Mouse (Mus musculus): ENCODE measurements around the gene Polr3h. TPM values are rescaled to one million over a fixed set of nuclear protein-coding genes. Genes with fewer than 3 reads are reported as not detected.
A peak's percentile ranks its signal among the peaks of the same experiment; 100 is the strongest.

Gene Polr3h
- polyA plus RNA-seq, 1 experiment, result 30.8 TPM

DNA sequence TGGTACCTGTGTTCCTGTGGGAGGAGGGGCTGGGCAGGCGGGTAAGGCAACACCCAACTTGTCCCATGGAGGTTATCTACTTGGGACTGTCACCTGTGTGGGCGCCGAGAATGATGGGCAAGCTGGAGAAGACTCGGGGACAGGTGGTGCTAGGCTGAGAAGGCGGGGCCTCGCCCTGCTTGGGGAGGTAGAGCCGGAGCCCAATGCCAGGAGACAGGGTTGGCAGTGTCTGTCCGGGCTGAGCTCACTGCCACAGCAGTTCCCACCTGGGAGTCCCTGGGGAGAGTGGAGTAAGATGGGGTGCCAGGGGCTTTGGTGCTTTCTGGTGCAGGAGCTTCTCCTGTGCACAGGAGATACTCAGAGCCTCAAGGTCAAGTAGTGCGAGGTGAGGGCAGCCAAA is 76.9 kb downstream of the Polr3h start:
- TF ChIP-seq POLR2A (IDR thresholded peaks at IDR 0.05; ENCODE audit: borderline replicate concordance, extremely low read depth, insufficient read depth, insufficient read length, poor library complexity, severe bottlenecking) (no peak), CTCF (IDR thresholded peaks at IDR 0.05; ENCODE audit: borderline replicate concordance, extremely low read depth, insufficient read depth, insufficient read length) (no peak)
- no peak for DNase-seq (ENCODE audit: low read depth)

GRCm38 (mm10) chr15:81848301-81848700 is 77.7 kb downstream of the Polr3h start:
- peak; percentile 47 for DNase-seq (ENCODE audit: low read depth)
- TF ChIP-seq POLR2A (IDR thresholded peaks at IDR 0.05; ENCODE audit: borderline replicate concordance, extremely low read depth, insufficient read depth, insufficient read length, poor library complexity, severe bottlenecking) (no peak), CTCF (IDR thresholded peaks at IDR 0.05; ENCODE audit: borderline replicate concordance, extremely low read depth, insufficient read depth, insufficient read length) (peak; percentile 67; the same call in 1 of the 2 replicates)

DNA sequence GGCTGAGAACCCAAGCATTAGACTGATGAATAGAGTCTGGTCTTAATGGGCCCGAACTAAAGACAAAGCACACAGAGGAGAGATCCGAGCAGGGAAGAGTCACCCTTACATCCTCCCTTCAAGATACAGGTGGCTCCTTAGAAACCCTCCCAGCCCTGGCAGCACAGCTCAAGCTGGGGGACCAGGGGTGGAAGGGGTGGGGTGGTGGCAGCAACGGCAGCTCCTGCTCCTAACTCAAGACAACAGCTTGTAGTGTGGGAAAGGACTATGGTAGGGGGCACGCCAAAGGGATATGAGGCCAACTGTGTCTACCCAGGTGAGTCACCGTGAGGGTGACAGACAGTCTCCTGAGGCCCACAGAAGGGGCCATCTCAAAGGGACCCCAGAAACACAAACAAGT is 78.2 kb downstream of the Polr3h start:
- no peak for DNase-seq (ENCODE audit: low read depth)
- TF ChIP-seq CTCF (IDR thresholded peaks at IDR 0.05; ENCODE audit: borderline replicate concordance, extremely low read depth, insufficient read depth, insufficient read length), result no peak
- no peak for TF ChIP-seq POLR2A (IDR thresholded peaks at IDR 0.05; ENCODE audit: borderline replicate concordance, extremely low read depth, insufficient read depth, insufficient read length, poor library complexity, severe bottlenecking)

DNA sequence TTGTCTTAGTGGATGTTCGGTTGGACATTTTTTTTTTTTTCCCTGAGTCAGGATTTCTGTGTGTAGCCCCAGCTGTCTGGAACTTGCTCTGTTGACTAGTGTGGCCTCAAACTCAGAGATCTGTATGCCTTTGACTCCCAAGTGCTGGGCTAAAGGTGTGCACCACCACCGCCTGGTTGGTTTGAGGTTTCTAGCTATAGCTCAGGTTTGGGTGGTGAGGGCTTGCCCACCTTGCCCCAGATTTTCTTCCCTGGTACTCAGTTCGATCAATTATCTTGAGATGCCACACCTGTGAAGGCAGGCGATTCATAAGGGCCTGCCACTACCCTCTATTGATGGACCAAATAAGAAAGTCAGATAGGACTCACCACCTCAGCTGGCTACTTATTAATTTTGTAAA is 78.9 kb downstream of the Polr3h start:
- TF ChIP-seq CTCF (IDR thresholded peaks at IDR 0.05; ENCODE audit: borderline replicate concordance, extremely low read depth, insufficient read depth, insufficient read length), result no peak
- no peak for TF ChIP-seq POLR2A (IDR thresholded peaks at IDR 0.05; ENCODE audit: borderline replicate concordance, extremely low read depth, insufficient read depth, insufficient read length, poor library complexity, severe bottlenecking)
- no peak for DNase-seq (ENCODE audit: low read depth)

GRCm38 (mm10) chr15:81846755-81847154 is 79.3 kb downstream of the Polr3h start:
- no peak for TF ChIP-seq CTCF (IDR thresholded peaks at IDR 0.05; ENCODE audit: borderline replicate concordance, extremely low read depth, insufficient read depth, insufficient read length)
- no peak for TF ChIP-seq POLR2A (IDR thresholded peaks at IDR 0.05; ENCODE audit: borderline replicate concordance, extremely low read depth, insufficient read depth, insufficient read length, poor library complexity, severe bottlenecking)
- no peak for DNase-seq (ENCODE audit: low read depth)

DNA sequence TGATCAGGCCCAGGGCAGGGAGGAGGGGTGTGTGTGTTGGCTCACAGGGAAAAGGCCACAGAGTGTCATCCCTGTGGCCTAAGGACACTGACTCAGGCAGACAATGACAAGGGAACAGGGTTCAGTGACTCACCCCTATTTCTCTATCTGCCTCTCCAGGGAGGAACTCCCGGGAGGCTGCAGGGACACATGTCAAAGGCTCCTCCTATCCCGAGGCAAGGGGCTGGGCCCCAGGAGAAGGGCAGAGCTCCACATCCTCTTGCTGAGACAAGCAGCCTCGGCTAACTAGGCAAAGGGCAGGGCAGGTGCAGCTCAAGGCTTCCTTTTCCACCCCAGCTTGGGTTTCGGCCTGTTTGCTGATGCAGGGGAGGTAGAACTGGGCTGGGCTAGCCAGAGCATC is 80.3 kb downstream of the Polr3h start:
- DNase-seq (ENCODE audit: low read depth), result no peak
- TF ChIP-seq POLR2A (IDR thresholded peaks at IDR 0.05; ENCODE audit: borderline replicate concordance, extremely low read depth, insufficient read depth, insufficient read length, poor library complexity, severe bottlenecking), result no peak
- no peak for TF ChIP-seq CTCF (IDR thresholded peaks at IDR 0.05; ENCODE audit: borderline replicate concordance, extremely low read depth, insufficient read depth, insufficient read length)

DNA sequence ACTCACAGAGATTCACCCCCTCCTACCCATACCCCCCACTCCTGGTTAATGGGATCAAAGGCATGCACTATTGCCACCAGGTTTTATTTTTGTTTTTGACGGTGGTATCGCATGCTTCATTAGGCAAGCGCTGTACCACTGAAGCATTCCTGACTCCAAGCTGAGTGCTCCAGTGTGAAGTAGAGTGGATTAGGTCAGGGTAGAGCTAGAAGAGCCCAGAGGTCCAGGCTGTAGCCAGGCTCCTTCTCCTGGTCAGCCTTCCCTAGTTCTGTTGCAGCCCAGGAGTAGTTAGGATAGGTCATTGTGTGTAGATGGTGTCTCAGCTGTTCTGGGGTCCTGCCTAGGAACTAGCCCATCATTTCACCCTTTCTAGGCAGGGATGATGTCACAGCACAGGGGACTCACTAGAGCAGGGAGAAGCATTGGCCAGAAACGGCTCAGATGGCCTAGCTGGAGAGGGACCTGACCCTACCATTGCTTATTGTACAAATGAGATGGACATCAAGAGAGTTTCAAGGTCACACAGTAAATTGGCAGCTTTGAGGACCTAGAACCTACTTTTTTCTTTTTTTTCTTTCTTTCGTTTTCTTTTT is 80.9 kb downstream of the Polr3h start:
- DNase-seq (ENCODE audit: low read depth), result no peak
- TF ChIP-seq CTCF (IDR thresholded peaks at IDR 0.05; ENCODE audit: borderline replicate concordance, extremely low read depth, insufficient read depth, insufficient read length), result no peak
- TF ChIP-seq POLR2A (IDR thresholded peaks at IDR 0.05; ENCODE audit: borderline replicate concordance, extremely low read depth, insufficient read depth, insufficient read length, poor library complexity, severe bottlenecking), result no peak

- no peak for TF ChIP-seq POLR2A (IDR thresholded peaks at IDR 0.05; ENCODE audit: borderline replicate concordance, extremely low read depth, insufficient read depth, insufficient read length, poor library complexity, severe bottlenecking)
- TF ChIP-seq CTCF (IDR thresholded peaks at IDR 0.05; ENCODE audit: borderline replicate concordance, extremely low read depth, insufficient read depth, insufficient read length), result no peak
- DNase-seq (ENCODE audit: low read depth), result no peak
Measured at GRCm38 (mm10) chr15:81842275-81842674, 83.8 kb downstream of the Polr3h start.

DNA sequence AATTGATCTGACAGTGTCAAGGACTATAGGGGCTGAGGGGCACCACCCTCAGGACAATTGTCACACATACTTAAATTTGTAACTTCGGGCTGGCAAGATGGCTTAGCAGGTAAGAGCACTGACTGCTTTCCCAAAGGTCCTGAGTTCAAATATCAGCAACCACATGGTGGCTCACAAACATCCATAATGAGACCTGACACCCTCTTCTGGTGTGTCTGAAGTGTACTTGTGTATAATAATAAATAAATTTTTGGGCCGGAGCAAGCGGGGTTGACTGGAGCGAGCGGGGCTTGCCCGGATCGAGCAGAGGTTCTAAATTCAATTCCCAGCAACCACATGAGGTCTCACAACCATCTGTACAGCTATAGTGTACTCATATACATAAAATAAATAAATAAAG is 85.7 kb downstream of the Polr3h start:
- TF ChIP-seq POLR2A (IDR thresholded peaks at IDR 0.05; ENCODE audit: borderline replicate concordance, extremely low read depth, insufficient read depth, insufficient read length, poor library complexity, severe bottlenecking), result no peak
- TF ChIP-seq CTCF (IDR thresholded peaks at IDR 0.05; ENCODE audit: borderline replicate concordance, extremely low read depth, insufficient read depth, insufficient read length), result no peak
- DNase-seq (ENCODE audit: low read depth), result no peak

GRCm38 (mm10) chr15:81839634-81840033 is 86.4 kb downstream of the Polr3h start:
- TF ChIP-seq CTCF (IDR thresholded peaks at IDR 0.05; ENCODE audit: borderline replicate concordance, extremely low read depth, insufficient read depth, insufficient read length) (no peak), POLR2A (IDR thresholded peaks at IDR 0.05; ENCODE audit: borderline replicate concordance, extremely low read depth, insufficient read depth, insufficient read length, poor library complexity, severe bottlenecking) (no peak)
- peak; percentile 85 for DNase-seq (ENCODE audit: low read depth)

GRCm38 (mm10) chr15:81838554-81839235 is 87.3 kb downstream of the Polr3h start:
- peak; percentile 27 for DNase-seq (ENCODE audit: low read depth)
- TF ChIP-seq CTCF (IDR thresholded peaks at IDR 0.05; ENCODE audit: borderline replicate concordance, extremely low read depth, insufficient read depth, insufficient read length), result no peak
- TF ChIP-seq POLR2A (IDR thresholded peaks at IDR 0.05; ENCODE audit: borderline replicate concordance, extremely low read depth, insufficient read depth, insufficient read length, poor library complexity, severe bottlenecking), result no peak

Other genes starting within 250 kb of the Polr3h start
- gene Chadl, start 229.0 kb downstream of the Polr3h start, polyA plus RNA-seq (2012; rRNA removed), result 14.8 and 14.9 TPM in 2 replicates
- gene Zc3h7b, start 181.2 kb downstream of the Polr3h start, polyA plus RNA-seq (2012; rRNA removed), result 80.6 and 102 TPM in 2 replicates
- 98.8 and 131 TPM in 2 replicates for gene Rangap1, start 180.7 kb downstream of the Polr3h start, polyA plus RNA-seq (2012; rRNA removed)
- gene Tef, start 123.8 kb downstream of the Polr3h start, polyA plus RNA-seq (2012; rRNA removed), result 35.5 and 38.0 TPM in 2 replicates
- 15.4 and 15.7 TPM in 2 replicates for gene Tob2, start 67.4 kb downstream of the Polr3h start, polyA plus RNA-seq (2012; rRNA removed)
- gene Phf5a, start 54.3 kb downstream of the Polr3h start, polyA plus RNA-seq (2012; rRNA removed), result 85.1 and 103 TPM in 2 replicates
- 262 and 283 TPM in 2 replicates for gene Aco2, start 53.9 kb downstream of the Polr3h start, polyA plus RNA-seq (2012; rRNA removed)
- 89.4 and 128 TPM in 2 replicates for gene Csdc2, start 10.5 kb upstream of the Polr3h start, polyA plus RNA-seq (2012; rRNA removed)
- gene Pmm1, start 34.7 kb upstream of the Polr3h start, polyA plus RNA-seq (2012; rRNA removed), result 75.6 and 78.9 TPM in 2 replicates
- not detected in 2 replicates for gene 1700029P11Rik, start 54.3 kb upstream of the Polr3h start, polyA plus RNA-seq (2012; rRNA removed)
- gene Xrcc6, start 61.6 kb upstream of the Polr3h start, polyA plus RNA-seq (2012; rRNA removed), result 22.5 and 27.6 TPM in 2 replicates
- gene Desi1, start 107.6 kb upstream of the Polr3h start, polyA plus RNA-seq (2012; rRNA removed), result 44.4 and 50.1 TPM in 2 replicates
- gene Snu13, start 121.4 kb upstream of the Polr3h start, polyA plus RNA-seq (2012; rRNA removed), result 143 and 191 TPM in 2 replicates
- 0.01 TPM in 1 of 2 replicates, not detected in the other for gene 4930407I10Rik, start 132.9 kb upstream of the Polr3h start, polyA plus RNA-seq (2012; rRNA removed)
- gene Mei1, start 143.8 kb upstream of the Polr3h start, polyA plus RNA-seq (2012; rRNA removed), result 0.07 and 0.10 TPM in 2 replicates
- 15.2 and 22.5 TPM in 2 replicates for gene Ccdc134, start 201.7 kb upstream of the Polr3h start, polyA plus RNA-seq (2012; rRNA removed)
- gene Srebf2, start 220.9 kb upstream of the Polr3h start, polyA plus RNA-seq (2012; rRNA removed), result 196 and 230 TPM in 2 replicates

Data from brain, embryonic 14.5 days (tissue).